Mouse (Mus musculus): ENCODE data around the gene Myh11.

Myh11 gene

DNA sequence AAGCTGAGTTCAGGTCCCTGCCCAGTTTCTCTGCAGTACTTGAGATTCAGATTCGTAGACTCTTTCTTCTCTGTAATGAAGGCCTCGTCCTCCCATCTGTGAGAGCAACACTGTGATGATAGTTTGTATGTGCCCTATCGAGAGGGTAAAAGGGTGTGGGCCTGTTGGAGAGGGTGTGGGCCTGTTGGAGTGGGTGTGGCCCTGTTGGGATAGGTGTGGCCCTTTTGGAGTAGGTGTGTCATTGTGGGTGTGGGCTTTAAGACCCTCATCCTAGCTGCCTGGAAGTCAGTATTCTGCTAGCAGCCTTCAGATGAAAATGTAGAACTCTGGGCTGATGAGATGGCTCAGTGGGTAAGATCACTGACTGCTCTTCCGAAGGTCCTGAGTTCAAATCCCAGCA is 124.7 kb downstream of the Myh11 start:
- WGBS: 90% methylated on average over 4 of the region's 4 CpGs

- WGBS: 9% methylated on average over 10 of the region's 10 CpGs
Observed at GRCm38 (mm10) chr16:14163731-14164130, 127.4 kb downstream of the Myh11 start.

DNA sequence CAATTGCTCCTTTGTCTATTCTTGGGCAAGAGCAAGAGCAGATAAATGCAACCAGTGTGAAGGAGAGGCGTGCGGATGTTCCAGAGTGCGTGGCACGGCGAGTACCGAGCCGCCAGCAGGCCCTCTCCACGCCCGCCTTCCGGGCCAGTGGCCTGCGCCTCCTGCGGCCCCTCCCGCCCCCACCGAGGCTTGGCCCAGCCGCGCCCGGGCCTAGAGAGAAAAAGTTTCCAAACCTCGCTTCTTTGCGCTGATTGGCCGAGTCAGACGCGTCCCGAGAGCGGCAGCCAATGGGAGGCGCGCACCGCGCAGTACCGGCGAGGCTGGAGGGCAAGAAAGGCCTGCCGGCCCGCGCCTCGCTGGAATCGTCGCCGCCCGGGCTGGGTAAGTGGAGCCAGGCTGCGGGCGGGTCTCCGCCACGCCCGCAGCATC is 128.2 kb downstream of the Myh11 start, which contains the start of the genes Nde1 and Marf1:
Gene Nde1 (plus strand): TSS at position 288 of the 429 bp plus-strand sequence.
Gene Marf1 (minus strand): TSS at position 364 of the 429 bp plus-strand sequence.
- WGBS: under 1% methylated on average over 43 of the region's 43 CpGs

GRCm38 (mm10) chr16:14160941-14161340 is 130.2 kb downstream of the Myh11 start:
- WGBS: 50% methylated on average over 1 of the region's 1 CpGs

DNA sequence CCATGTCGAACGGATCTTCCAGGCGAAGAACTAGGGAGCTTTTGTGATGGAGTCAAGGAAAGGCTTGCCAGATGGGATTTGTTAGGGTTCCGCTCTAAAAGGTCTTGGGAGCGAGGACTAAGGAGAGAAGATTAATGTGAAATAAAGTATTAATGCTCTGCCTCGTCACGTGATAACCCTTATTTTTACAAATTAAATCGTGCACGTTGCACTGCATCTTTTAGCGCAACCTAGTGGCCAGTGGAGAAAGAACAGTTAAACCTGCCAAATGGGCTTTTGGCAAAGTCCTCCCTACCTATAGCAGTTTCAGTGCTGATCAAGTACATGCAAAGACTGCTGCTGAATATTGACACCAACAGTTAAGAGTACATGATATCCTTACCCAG is 131.4 kb downstream of the Myh11 start:
- under 1% methylated on average over 10 of the region's 10 CpGs for WGBS

- WGBS: under 1% methylated on average over 54 of the region's 58 CpGs
Observed at GRCm38 (mm10) chr16:14158936-14159745, 132.0 kb downstream of the Myh11 start.

DNA sequence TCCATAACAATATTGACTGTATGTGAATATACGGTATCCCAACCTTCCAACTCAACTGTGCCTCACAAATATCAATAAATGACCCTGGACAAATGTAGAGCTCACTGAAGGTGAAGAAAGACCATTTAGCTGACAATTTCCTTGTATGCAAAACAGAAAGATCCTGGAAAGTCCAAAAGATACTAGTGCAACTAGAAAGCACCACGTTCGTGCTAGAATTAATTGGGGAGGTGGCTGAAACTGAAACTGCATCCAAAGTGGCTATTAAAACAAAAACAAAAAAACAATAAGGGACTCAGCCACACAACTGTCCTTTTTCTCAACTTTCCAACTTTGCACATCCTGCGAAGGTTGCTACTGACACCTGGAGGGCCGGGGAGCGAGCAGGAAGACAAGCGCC is 132.6 kb downstream of the Myh11 start:
- 6% methylated on average over 7 of the region's 7 CpGs for WGBS

- WGBS: 86% methylated on average over 6 of the region's 6 CpGs
Observed at GRCm38 (mm10) chr16:14156312-14156711, 134.9 kb downstream of the Myh11 start.

GRCm38 (mm10) chr16:14155638-14156037 is 135.5 kb downstream of the Myh11 start:
- WGBS: 70% methylated on average over 1 of the region's 2 CpGs

DNA sequence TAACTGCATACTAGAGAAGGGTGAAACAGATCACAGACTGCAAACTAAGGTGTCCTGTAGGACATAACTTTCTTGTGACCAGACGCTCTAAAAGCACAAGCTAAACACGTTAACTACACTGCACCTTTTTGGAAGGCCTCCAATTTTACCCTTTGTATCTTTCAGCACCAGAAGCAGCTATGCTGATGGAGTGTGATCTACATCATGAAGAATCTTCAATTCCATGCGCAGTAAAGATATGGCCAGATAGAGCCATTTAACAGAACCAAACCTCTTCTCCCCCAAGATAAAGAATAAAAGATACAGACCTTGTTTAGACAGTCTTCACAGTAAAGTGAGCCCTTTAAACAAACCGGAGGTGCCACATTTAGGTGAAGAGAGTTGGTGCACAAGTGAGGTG is 139.5 kb downstream of the Myh11 start:
- WGBS: 90% methylated on average over 4 of the region's 4 CpGs
